Mouse (Mus musculus) embryo, embryonic 10 days (tissue): ENCODE measurements around the gene Gtf2f1.

Source experiments
- DNase-seq: peaks from one replicate; pipeline ENCODE4 v3.0.0-alpha.2; 2015; ENCODE audit warnings: low spot score

The Gtf2f1 gene

GRCm38 (mm10) chr17:56974708-56975240 is 36.3 kb downstream of the Gtf2f1 start:
- DNase-seq, result no peak

GRCm38 (mm10) chr17:56973956-56974707 is 37.0 kb downstream of the Gtf2f1 start:
- no peak for DNase-seq

GRCm38 (mm10) chr17:56970081-56970480 is 41.0 kb downstream of the Gtf2f1 start:
- no peak for DNase-seq

GRCm38 (mm10) chr17:56969321-56969720 is 41.8 kb downstream of the Gtf2f1 start:
- DNase-seq, result no peak

- no peak for DNase-seq
Observed at GRCm38 (mm10) chr17:56963646-56964045, 47.4 kb downstream of the Gtf2f1 start.

GRCm38 (mm10) chr17:56962642-56963405 is 48.3 kb downstream of the Gtf2f1 start:
- DNase-seq, result no peak

- no peak for DNase-seq
Observed at GRCm38 (mm10) chr17:56961880-56962279, 49.2 kb downstream of the Gtf2f1 start.

- DNase-seq, result no peak
Observed at GRCm38 (mm10) chr17:56958667-56959066, 52.4 kb downstream of the Gtf2f1 start.

GRCm38 (mm10) chr17:56957763-56958429 is 53.2 kb downstream of the Gtf2f1 start:
- peak; percentile 21 for DNase-seq

GRCm38 (mm10) chr17:56954871-56955270 is 56.2 kb downstream of the Gtf2f1 start:
- no peak for DNase-seq
